Mouse (Mus musculus) 416B (cell line): ENCODE results near the gene Tbxas1.

Experiments
- DNase-seq: peaks from one replicate; pipeline ENCODE4 v3.0.0; 2011; ENCODE audit warnings: low read depth

Tbxas1 gene

GRCm38 (mm10) chr6:39117584-39118455, 242.6 kb downstream of the Tbxas1 start, which contains the start of gene Parp12:
TSS of gene Parp12 (minus strand) at chr6:39118349.
- peak; percentile 74 for DNase-seq

- DNase-seq: no peak
Observed at GRCm38 (mm10) chr6:39118456-39118881, 243.3 kb downstream of the Tbxas1 start.

- DNase-seq: peak; percentile 52
Observed at GRCm38 (mm10) chr6:39120685-39121084, 245.5 kb downstream of the Tbxas1 start.

- DNase-seq: no peak
Observed at GRCm38 (mm10) chr6:39124719-39125118, 249.5 kb downstream of the Tbxas1 start.

GRCm38 (mm10) chr6:39131480-39131879, 256.3 kb downstream of the Tbxas1 start:
- no peak for DNase-seq

- DNase-seq: no peak
Observed at GRCm38 (mm10) chr6:39132556-39132955, 257.4 kb downstream of the Tbxas1 start.
